Mouse (Mus musculus) CH12.LX (cell line): ENCODE results near the gene Tpsb2. TPM values are rescaled to one million over a fixed set of nuclear protein-coding genes. Genes with fewer than 3 reads are reported as not detected.

Experiments
- DNase-seq: peaks from one replicate; pipeline ENCODE4 v3.0.0-alpha.2; 2013; ENCODE audit errors: extremely low read depth
- H3K27ac ChIP-seq: 2 replicates; pipeline ENCODE4 v1.5.1; 2012; ENCODE audit warnings: low read depth, mild to moderate bottlenecking, control low read depth, moderate library complexity; ENCODE audit not compliant: insufficient read depth
- H3K27me3 ChIP-seq: replicated peaks from 2 replicates; pipeline ENCODE3; 2012; ENCODE audit warnings: inconsistent platforms
- H3K36me3 ChIP-seq, 2 experiments: replicated peaks in 1 of 2; 2 replicates each; pipeline versions ENCODE3 to v1.6.1; 2012; ENCODE audit warnings: inconsistent platforms in 1 of 2, low read length in 1 of 2, mild to moderate bottlenecking in 1 of 2, mixed read lengths in 1 of 2, moderate library complexity in 1 of 2; ENCODE audit not compliant: control insufficient read depth in 1 of 2, insufficient read depth in 1 of 2
- H3K4me1 ChIP-seq, 2 experiments: 2 replicates each; pipeline ENCODE4 v1.6.1; 2012; ENCODE audit warnings: inconsistent platforms in 1 of 2, moderate library complexity in 1 of 2; ENCODE audit not compliant: insufficient read depth in 2 of 2, control insufficient read depth in 1 of 2
- H3K4me2 ChIP-seq: 2 replicates; pipeline ENCODE4 v1.6.1; 2012; ENCODE audit warnings: low read depth, mild to moderate bottlenecking, control low read depth; ENCODE audit not compliant: poor library complexity, insufficient read depth, severe bottlenecking
- H3K4me3 ChIP-seq, 3 experiments: fragments of 150-350 bp in 1 of 3; sonication (generic) in 1 of 3; replicated peaks in 1 of 3; 2 replicates each; pipeline versions ENCODE3 to v1.5.1; 2011 to 2012; ENCODE audit warnings: low read depth in 2 of 3, low read length in 2 of 3, mild to moderate bottlenecking in 2 of 3, moderate library complexity in 2 of 3, control low read depth in 1 of 3, improper control_type of control experiment in 1 of 3, inconsistent platforms in 1 of 3, mixed read lengths in 1 of 3; ENCODE audit not compliant: poor library complexity in 1 of 3
- H3K79me2 ChIP-seq: replicated peaks from 2 replicates; pipeline ENCODE4 v1.6.1; 2012; ENCODE audit warnings: mild to moderate bottlenecking, moderate library complexity; ENCODE audit not compliant: control insufficient read depth, poor library complexity, insufficient read depth, severe bottlenecking; ENCODE audit errors: extremely low read depth
- H3K9ac ChIP-seq: 2 replicates; pipeline ENCODE4 v1.6.1; 2012; ENCODE audit warnings: low read depth, mild to moderate bottlenecking, control low read depth, moderate library complexity; ENCODE audit not compliant: insufficient read depth
- H3K9me3 ChIP-seq: replicated peaks from 2 replicates; pipeline ENCODE3; 2012; ENCODE audit warnings: low read length, inconsistent platforms, mixed read lengths
- BHLHE40 ChIP-seq: IDR thresholded peaks from 2 replicates; pipeline ENCODE4 v1.6.1; 2011; ENCODE audit warnings: mild to moderate bottlenecking, low read depth, low read length, improper control_type of control experiment
- CHD2 ChIP-seq: IDR thresholded peaks from 2 replicates; pipeline ENCODE4 v1.6.1; 2011; ENCODE audit warnings: low read length, improper control_type of control experiment
- CTCF ChIP-seq, 2 experiments: IDR thresholded peaks in 1 of 2; conservative IDR thresholded peaks in 1 of 2; 2 replicates each; pipeline ENCODE4 v1.5.1; 2011 to 2012; ENCODE audit warnings: low read depth in 2 of 2, low read length in 2 of 2, improper control_type of control experiment in 1 of 2, inconsistent platforms in 1 of 2, mild to moderate bottlenecking in 1 of 2, moderate library complexity in 1 of 2
- E2F4 ChIP-seq: IDR thresholded peaks from 2 replicates; pipeline ENCODE4 v1.6.1; 2011; ENCODE audit warnings: low read depth, low read length, improper control_type of control experiment; ENCODE audit not compliant: insufficient replicate concordance
- ELF1 ChIP-seq: IDR thresholded peaks from 2 replicates; pipeline ENCODE4 v1.6.1; 2014; ENCODE audit warnings: low read depth, mild to moderate bottlenecking, inconsistent platforms, low read length, improper control_type of control experiment
- EP300 ChIP-seq: IDR thresholded peaks from 2 replicates; pipeline ENCODE4 v1.6.1; 2011; ENCODE audit warnings: low read length, improper control_type of control experiment
- ETS1 ChIP-seq: conservative IDR thresholded peaks from 2 replicates; pipeline ENCODE4 v1.6.1; 2012; ENCODE audit warnings: low read depth, mild to moderate bottlenecking, inconsistent platforms, low read length, improper control_type of control experiment, moderate library complexity
- GABPA ChIP-seq: IDR thresholded peaks from 2 replicates; pipeline ENCODE4 v1.6.1; 2012; ENCODE audit warnings: low read depth, low read length, improper control_type of control experiment, inconsistent platforms; ENCODE audit not compliant: insufficient replicate concordance
- HCFC1 ChIP-seq: IDR thresholded peaks from 2 replicates; pipeline ENCODE4 v1.6.1; 2012; ENCODE audit warnings: low read depth, mild to moderate bottlenecking, inconsistent platforms, low read length, improper control_type of control experiment
- IRF4 ChIP-seq: IDR thresholded peaks from 2 replicates; pipeline ENCODE4 v1.6.1; 2014; ENCODE audit warnings: low read depth, mild to moderate bottlenecking, inconsistent platforms, low read length, improper control_type of control experiment
- KAT2A ChIP-seq: IDR thresholded peaks from 2 replicates; pipeline ENCODE4 v1.6.1; 2012; ENCODE audit warnings: low read length, improper control_type of control experiment, inconsistent platforms; ENCODE audit not compliant: insufficient replicate concordance
- MAFK ChIP-seq: IDR thresholded peaks from 2 replicates; pipeline ENCODE4 v1.6.1; 2011; ENCODE audit warnings: low read length, improper control_type of control experiment; ENCODE audit not compliant: insufficient replicate concordance
- MAX ChIP-seq: IDR thresholded peaks from 2 replicates; pipeline ENCODE4 v1.6.1; 2011; ENCODE audit warnings: low read length, improper control_type of control experiment
- MAZ ChIP-seq: IDR thresholded peaks from 2 replicates; pipeline ENCODE4 v1.6.1; 2012; ENCODE audit warnings: low read depth, mild to moderate bottlenecking, inconsistent platforms, low read length, improper control_type of control experiment, moderate library complexity
- MEF2A ChIP-seq: IDR thresholded peaks from 2 replicates; pipeline ENCODE4 v1.6.1; 2014; ENCODE audit warnings: low read depth, mild to moderate bottlenecking, inconsistent platforms, low read length, improper control_type of control experiment, borderline replicate concordance
- MXI1 ChIP-seq: IDR thresholded peaks from 2 replicates; pipeline ENCODE4 v1.6.1; 2011; ENCODE audit warnings: mild to moderate bottlenecking, low read depth, low read length, improper control_type of control experiment
- NRF1 ChIP-seq: IDR thresholded peaks from 2 replicates; pipeline ENCODE4 v1.6.1; 2014; ENCODE audit warnings: low read depth, mild to moderate bottlenecking, inconsistent platforms, low read length, improper control_type of control experiment, moderate library complexity
- PAX5 ChIP-seq: IDR thresholded peaks from 2 replicates; pipeline ENCODE4 v1.6.1; 2012; ENCODE audit warnings: low read length, inconsistent platforms, mixed read lengths
- POLR2A ChIP-seq: IDR thresholded peaks from 2 replicates; pipeline ENCODE4 v1.6.1; 2011; ENCODE audit warnings: low read depth, mild to moderate bottlenecking, improper control_type of control experiment, low read length
- RAD21 ChIP-seq: IDR thresholded peaks from 2 replicates; pipeline ENCODE4 v1.6.1; 2011; ENCODE audit warnings: low read depth, mild to moderate bottlenecking, low read length, improper control_type of control experiment, moderate library complexity
- RCOR1 ChIP-seq: conservative IDR thresholded peaks from 2 replicates; pipeline ENCODE4 v1.6.1; 2012; ENCODE audit warnings: low read depth, mild to moderate bottlenecking, inconsistent platforms, low read length, improper control_type of control experiment
- SIN3A ChIP-seq: IDR thresholded peaks from 2 replicates; pipeline ENCODE4 v1.6.1; 2012; ENCODE audit warnings: low read length, improper control_type of control experiment, inconsistent platforms
- SMC3 ChIP-seq: IDR thresholded peaks from 2 replicates; pipeline ENCODE4 v1.6.1; 2011; ENCODE audit warnings: low read depth, low read length, improper control_type of control experiment
- TBP ChIP-seq: conservative IDR thresholded peaks from 2 replicates; pipeline ENCODE4 v1.6.1; 2011; ENCODE audit warnings: low read depth, low read length, improper control_type of control experiment
- TCF12 ChIP-seq: IDR thresholded peaks from 2 replicates; pipeline ENCODE4 v1.6.1; 2014; ENCODE audit warnings: low read depth, mild to moderate bottlenecking, inconsistent platforms, low read length, improper control_type of control experiment
- USF1 ChIP-seq: IDR thresholded peaks from 2 replicates; pipeline ENCODE4 v1.6.1; 2014; ENCODE audit warnings: low read depth, mild to moderate bottlenecking, inconsistent platforms, low read length, improper control_type of control experiment
- USF2 ChIP-seq: conservative IDR thresholded peaks from 2 replicates; pipeline ENCODE4 v1.6.1; 2011; ENCODE audit warnings: low read depth, low read length, improper control_type of control experiment
- ZC3H11A ChIP-seq: IDR thresholded peaks from 2 replicates; pipeline ENCODE4 v1.6.1; 2012; ENCODE audit warnings: low read depth, mild to moderate bottlenecking, inconsistent platforms, low read length, improper control_type of control experiment
- ZKSCAN1 ChIP-seq: IDR thresholded peaks from 2 replicates; pipeline ENCODE4 v1.6.1; 2012; ENCODE audit warnings: low read depth, inconsistent platforms, low read length, improper control_type of control experiment, borderline replicate concordance
- ZMIZ1 ChIP-seq: IDR thresholded peaks from 2 replicates; pipeline ENCODE4 v1.6.1; 2012; ENCODE audit warnings: low read depth, mild to moderate bottlenecking, inconsistent platforms, low read length, improper control_type of control experiment
- ZNF384 ChIP-seq: IDR thresholded peaks from 2 replicates; pipeline ENCODE4 v1.6.1; 2012; ENCODE audit warnings: low read depth, low read length, improper control_type of control experiment, inconsistent platforms
- dilution Hi-C: fragments of 300-500 bp; cut with MboI; formaldehyde crosslinking; loops from 2 replicates; pipeline ENCODE4 v1.14.3; 2020; ENCODE audit warnings: low sequenced_read_pairs; ENCODE audit not compliant: extremely low pct_unique_long_range_greater_than_20kb, extremely low pct_ligation_motif_present
- in situ Hi-C: fragments of 300-500 bp; cut with MboI; formaldehyde crosslinking; loops from 3 replicates; pipeline ENCODE4 v1.14.3; 2019; ENCODE audit warnings: low sequenced_read_pairs, low pct_ligation_motif_present, low pct_unique_long_range_greater_than_20kb, mixed read lengths
- polyA plus RNA-seq: library from polyadenylated mRNA; unstranded; fragments of >175 nt; gene quantifications from 2 replicates; pipeline ENCODE4 v1.2.1, GENCODE M21; 2012; ENCODE audit warnings: low read depth; ENCODE audit not compliant: insufficient read length
- total RNA-seq, 2 experiments: library from RNA; depleted of rRNA; stranded (reverse); fragments of 300-350 nt in 1 of 2; fragments of >200 nt in 1 of 2; gene quantifications; 2 replicates each; pipeline ENCODE4 v1.2.3; 2012 to 2014

Gene Tpsb2
- total and polyA plus RNA-seq, 3 experiments: not detected

- no peak overlapping the region for H3K27ac ChIP-seq
- in situ Hi-C loops (no loop called here), dilution Hi-C loops (no loop called here)
- no peaks in the 10 kb centered on the region for H3K79me2 ChIP-seq
- 0 out of 2 replicates have a peak, but pooled peaks have one; percentile 4 for TF ChIP-seq ZC3H11A
- TF ChIP-seq HCFC1: no peak
- peak; percentile 89 for TF ChIP-seq SMC3
- TF ChIP-seq RCOR1: no peak
- TF ChIP-seq IRF4: no peak
- TF ChIP-seq MEF2A: no peak
- no peak for TF ChIP-seq NRF1
- TF ChIP-seq CTCF (conservative IDR thresholded peaks at IDR 0.05 in 1 of 2, IDR thresholded peaks at IDR 0.05 in 1 of 2; ENCODE audit: low read depth in 2 of 2, low read length in 2 of 2): peak; percentile 90 to 96
- no peak for TF ChIP-seq MAX
- TF ChIP-seq MAFK: no peak
- TF ChIP-seq ETS1: no peak
- TF ChIP-seq ZMIZ1: no peak
- no peak for TF ChIP-seq MAZ
- TF ChIP-seq TCF12: no peak
- TF ChIP-seq ZKSCAN1: no peak
- TF ChIP-seq USF1: no peak
- no peak for TF ChIP-seq GABPA
- no peak for TF ChIP-seq ELF1
- no peak for TF ChIP-seq E2F4
- TF ChIP-seq KAT2A: no peak
- no peak for TF ChIP-seq PAX5
- TF ChIP-seq BHLHE40: no peak
- no peak for TF ChIP-seq SIN3A
- TF ChIP-seq TBP: no peak
- TF ChIP-seq RAD21: peak; percentile 84
- no peak for TF ChIP-seq ZNF384
- TF ChIP-seq CHD2: no peak
- no peak for TF ChIP-seq MXI1
- no peak for TF ChIP-seq POLR2A
- no peak for TF ChIP-seq USF2
- no peak for TF ChIP-seq EP300
- DNase-seq: peak; percentile 54
- peaks cover 92% of the 10 kb centered on the region for H3K27me3 ChIP-seq
- peaks cover 19% of the 10 kb centered on the region for H3K9me3 ChIP-seq
- H3K4me1 ChIP-seq: peaks cover 0 to 7% of the 10 kb centered on the region in 2 experiments; a peak in 2 of 4 replicates
- no peaks in the 10 kb centered on the region for H3K36me3 ChIP-seq
- no peak overlapping the region for H3K4me3 ChIP-seq
- H3K9ac ChIP-seq: no peak overlapping the region
- no peak overlapping the region for H3K4me2 ChIP-seq
Measured at GRCm38 (mm10) chr17:25333943-25334342, 32.2 kb upstream of the Tpsb2 start.
